Mouse (Mus musculus): ENCODE data around the gene Cacna2d2. TPM values are rescaled to one million over a fixed set of nuclear protein-coding genes. Genes with fewer than 3 reads are reported as not detected.

Gene Cacna2d2
- total and polyA plus RNA-seq, 3 experiments = 0.67 TPM; not detected in 2

GRCm38 (mm10) chr9:107494238-107494637 is 94.8 kb downstream of the Cacna2d2 start:
- peaks cover 0 to 6% of the 10 kb centered on the region in 2 experiments; a peak in 2 of 4 replicates for H3K4me1 ChIP-seq (ENCODE audit: control insufficient read depth in 1 of 2, insufficient read depth in 2 of 2, low read length in 2 of 2)
- H3K4me3 ChIP-seq (ENCODE audit: control insufficient read depth in 1 of 2, insufficient read depth in 1 of 2, low read depth in 2 of 2, low read length in 2 of 2) = no peak overlapping the region
- DNase-seq (ENCODE audit: low read depth, low spot score) = no peak
- peaks cover 0 to 2% of the 10 kb centered on the region in 2 experiments; a peak in 2 of 4 replicates for H3K27me3 ChIP-seq (ENCODE audit: control insufficient read depth in 1 of 2, insufficient read depth in 2 of 2, low read length in 2 of 2)
- H3K36me3 ChIP-seq (ENCODE audit: control insufficient read depth in 1 of 2, insufficient read depth in 2 of 2, low read length in 2 of 2) = peaks cover 0 to 4% of the 10 kb centered on the region in 2 experiments; a peak in 1 of 4 replicates
- H3K79me2 ChIP-seq (ENCODE audit: control insufficient read depth, insufficient read depth, low read length, poor library complexity) = no peaks in the 10 kb centered on the region
- no peak overlapping the region for H3K9ac ChIP-seq (ENCODE audit: control insufficient read depth, low read depth, low read length, poor library complexity, severe bottlenecking)
- H3K27ac ChIP-seq (ENCODE audit: control insufficient read depth, low read depth, low read length) = no peak overlapping the region
- TF ChIP-seq BHLHE40 (IDR thresholded peaks at IDR 0.05; ENCODE audit: borderline replicate concordance, low read depth, low read length) (no peak), MAFK (IDR thresholded peaks at IDR 0.05; ENCODE audit: borderline replicate concordance, low read depth, low read length) (no peak), MYB (IDR thresholded peaks at IDR 0.05; ENCODE audit: low read depth, low read length) (no peak), CHD1 (IDR thresholded peaks at IDR 0.05; ENCODE audit: low read depth, low read length) (no peak), ZC3H11A (IDR thresholded peaks at IDR 0.05; ENCODE audit: low read depth, low read length) (no peak), USF2 (IDR thresholded peaks at IDR 0.05; ENCODE audit: borderline replicate concordance in 1 of 2, insufficient read depth in 1 of 2, low read depth in 1 of 2, low read length in 2 of 2) (no peak), MEF2A (IDR thresholded peaks at IDR 0.05; ENCODE audit: extremely low read depth, insufficient replicate concordance, low read depth, low read length, poor library complexity, severe bottlenecking) (no peak), MYC (IDR thresholded peaks at IDR 0.05; ENCODE audit: low read depth, low read length) (no peak), MXI1 (IDR thresholded peaks at IDR 0.05; ENCODE audit: low read depth, low read length) (no peak), RAD21 (IDR thresholded peaks at IDR 0.05; ENCODE audit: low read depth, low read length) (no peak), GATA1 (IDR thresholded peaks at IDR 0.05; ENCODE audit: low read depth, low read length) (no peak), POLR2A (IDR thresholded peaks at IDR 0.05; ENCODE audit: control insufficient read depth in 1 of 2, insufficient read depth in 1 of 2, low read depth in 1 of 2, low read length in 2 of 2, poor library complexity in 1 of 2) (no peak), E2F4 (IDR thresholded peaks at IDR 0.05; ENCODE audit: borderline replicate concordance, low read depth, low read length) (no peak), CHD2 (IDR thresholded peaks at IDR 0.05; ENCODE audit: low read length) (no peak), GABPA (IDR thresholded peaks at IDR 0.05; ENCODE audit: low read depth, low read length) (no peak), ZKSCAN1 (IDR thresholded peaks at IDR 0.05; ENCODE audit: low read depth, low read length) (no peak), ZMIZ1 (IDR thresholded peaks at IDR 0.05; ENCODE audit: low read depth, low read length) (no peak), MAZ (IDR thresholded peaks at IDR 0.05; ENCODE audit: low read depth, low read length) (no peak)
- no peaks in the 10 kb centered on the region for H3K9me3 ChIP-seq (replicated peaks; ENCODE audit: insufficient read depth, low read length)

DNA sequence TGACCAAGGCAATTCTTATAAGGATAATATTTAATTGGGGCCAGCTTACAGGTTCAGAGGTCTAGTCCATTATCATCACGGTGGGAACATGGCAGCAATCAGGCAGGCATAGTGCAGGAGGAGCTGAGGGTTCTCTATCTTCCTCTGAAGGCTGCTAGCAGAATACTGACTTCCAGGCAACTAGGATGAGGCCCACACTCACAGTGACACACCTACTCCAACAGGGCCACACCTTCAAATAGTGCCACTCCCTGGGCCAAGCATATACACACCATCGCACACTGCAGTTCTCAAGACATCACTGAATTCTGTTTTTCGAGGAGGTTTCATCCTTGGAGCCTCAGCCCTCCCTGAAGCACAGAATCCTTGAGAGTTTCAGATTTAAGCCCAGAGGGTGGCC is 96.9 kb downstream of the Cacna2d2 start:
- no peak overlapping the region for H3K4me3 ChIP-seq (ENCODE audit: control insufficient read depth in 1 of 2, insufficient read depth in 1 of 2, low read depth in 2 of 2, low read length in 2 of 2)
- no peaks in the 10 kb centered on the region for H3K79me2 ChIP-seq (ENCODE audit: control insufficient read depth, insufficient read depth, low read length, poor library complexity)
- H3K36me3 ChIP-seq (ENCODE audit: control insufficient read depth in 1 of 2, insufficient read depth in 2 of 2, low read length in 2 of 2) = no peaks in the 10 kb centered on the region
- TF ChIP-seq ZKSCAN1 (IDR thresholded peaks at IDR 0.05; ENCODE audit: low read depth, low read length) (no peak), BHLHE40 (IDR thresholded peaks at IDR 0.05; ENCODE audit: borderline replicate concordance, low read depth, low read length) (no peak), TCF12 (IDR thresholded peaks at IDR 0.05; ENCODE audit: low read depth, low read length) (no peak), MEF2A (IDR thresholded peaks at IDR 0.05; ENCODE audit: extremely low read depth, insufficient replicate concordance, low read depth, low read length, poor library complexity, severe bottlenecking) (no peak), NELFE (IDR thresholded peaks at IDR 0.05; ENCODE audit: low read depth, low read length) (no peak), ZNF384 (IDR thresholded peaks at IDR 0.05; ENCODE audit: low read depth, low read length) (no peak), UBTF (IDR thresholded peaks at IDR 0.05; ENCODE audit: borderline replicate concordance, insufficient read depth, low read depth, low read length) (no peak), MAZ (IDR thresholded peaks at IDR 0.05; ENCODE audit: low read depth, low read length) (no peak), RCOR1 (IDR thresholded peaks at IDR 0.05; ENCODE audit: low read depth, low read length) (no peak), EP300 (IDR thresholded peaks at IDR 0.05; ENCODE audit: low read depth in 1 of 2, low read length in 2 of 2) (no peak), TAL1 (IDR thresholded peaks at IDR 0.05; ENCODE audit: low read length) (no peak), POLR2AphosphoS5 (IDR thresholded peaks at IDR 0.05; ENCODE audit: borderline replicate concordance, low read depth, low read length) (no peak), RAD21 (IDR thresholded peaks at IDR 0.05; ENCODE audit: low read depth, low read length) (no peak), ZMIZ1 (IDR thresholded peaks at IDR 0.05; ENCODE audit: low read depth, low read length) (no peak), SIN3A (IDR thresholded peaks at IDR 0.05; ENCODE audit: low read length) (no peak)
- no peak overlapping the region for H3K9ac ChIP-seq (ENCODE audit: control insufficient read depth, low read depth, low read length, poor library complexity, severe bottlenecking)
- no peaks in the 10 kb centered on the region for H3K4me1 ChIP-seq (ENCODE audit: control insufficient read depth in 1 of 2, insufficient read depth in 2 of 2, low read length in 2 of 2)
- H3K27ac ChIP-seq (ENCODE audit: control insufficient read depth, low read depth, low read length) = no peak overlapping the region
- no peaks in the 10 kb centered on the region for H3K9me3 ChIP-seq (replicated peaks; ENCODE audit: insufficient read depth, low read length)
- H3K27me3 ChIP-seq (ENCODE audit: control insufficient read depth in 1 of 2, insufficient read depth in 2 of 2, low read length in 2 of 2) = peaks cover 3 to 5% of the 10 kb centered on the region in 2 experiments; a peak in 2 of 4 replicates
- DNase-seq (ENCODE audit: low read depth, low spot score) = no peak
